Mouse (Mus musculus): ENCODE measurements around the gene Clybl. TPM values are rescaled to one million over a fixed set of nuclear protein-coding genes. Genes with fewer than 3 reads are reported as not detected.

The Clybl gene
- 31.5 and 31.8 TPM in 2 replicates for polyA plus RNA-seq (2014; fragmentation: Nextera tagmentation; extraction: Ambion mirVana)

- Histone ChIP-seq H3K9me3 (ENCODE audit: control insufficient read depth, low read length) (no peaks in the 10 kb centered on the region), H3K36me3 (ENCODE audit: control insufficient read depth, insufficient read depth, low read length) (no peaks in the 10 kb centered on the region), H3K4me3 (ENCODE audit: low read depth, low read length) (peak within 1 kb of the TSS; percentile 72), H3K9ac (ENCODE audit: low read length) (peak within 1 kb of the TSS; percentile 61), H3K27me3 (replicated peaks; ENCODE audit: control insufficient read depth, insufficient read depth, low read length) (no peaks in the 10 kb centered on the region), H3K4me2 (ENCODE audit: low read length) (peak within 1 kb of the TSS; percentile 58), H3K27ac (ENCODE audit: low read depth) (peak within 1 kb of the TSS; percentile 33; the same call in 1 of the 2 replicates), H3K4me1 (replicated peaks; ENCODE audit: control insufficient read depth, insufficient read depth, low read length) (0 out of 2 replicates have a peak, but pooled peaks cover 5% of the 10 kb centered on the region)
- ATAC-seq (replicated peaks; ENCODE audit: low FRiP score, low TSS enrichment, low read depth) (peak; percentile 98), DNase-seq (ENCODE audit: low spot score) (peak; percentile 97)
- WGBS = 3% methylated on average over 45 of the region's 45 CpGs
Measured at GRCm38 (mm10) chr14:122181078-122181814, at the start of gene Clybl. Gene Clybl, plus strand, starts transcription at chr14:122181704.

GRCm38 (mm10) chr14:122136368-122136928 lies 45.1 kb upstream of the Clybl start:
- H3K4me1 ChIP-seq (replicated peaks; ENCODE audit: control insufficient read depth, insufficient read depth, low read length) = no peaks in the 10 kb centered on the region

DNA sequence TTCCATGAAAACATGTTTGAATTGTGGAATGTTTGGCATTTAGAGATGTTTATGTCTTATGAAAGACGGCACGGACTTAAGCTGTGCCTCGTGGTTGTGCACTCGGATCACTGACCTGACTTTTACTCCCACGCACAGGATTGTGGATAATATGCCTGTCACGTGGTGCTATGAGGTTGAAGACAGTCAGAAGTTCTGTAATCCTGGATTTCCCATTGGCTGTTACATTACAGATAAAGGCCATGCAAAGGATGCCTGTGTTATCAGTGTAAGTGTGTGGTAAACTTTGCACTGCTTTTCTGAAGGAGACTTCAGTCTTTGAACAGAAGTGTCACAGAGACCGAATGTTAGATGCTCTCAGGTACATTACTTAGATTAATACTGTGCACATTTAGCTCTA lies 44.3 kb upstream of the Clybl start:
- no peak for DNase-seq (ENCODE audit: low spot score)

More at GRCm38 (mm10) chr14:122136368-122136928, 45.1 kb upstream of the Clybl start:
- Histone ChIP-seq H3K9ac (ENCODE audit: low read length) (no peak overlapping the region), H3K4me3 (ENCODE audit: low read depth, low read length) (no peak overlapping the region), H3K4me2 (ENCODE audit: low read length) (no peak overlapping the region), H3K9me3 (ENCODE audit: control insufficient read depth, low read length) (no peaks in the 10 kb centered on the region), H3K27me3 (replicated peaks; ENCODE audit: control insufficient read depth, insufficient read depth, low read length) (no peaks in the 10 kb centered on the region), H3K36me3 (ENCODE audit: control insufficient read depth, insufficient read depth, low read length) (peaks cover 63% of the 10 kb centered on the region), H3K27ac (ENCODE audit: low read depth) (no peak overlapping the region)
- ATAC-seq (replicated peaks; ENCODE audit: low FRiP score, low TSS enrichment, low read depth) (no peak), DNase-seq (ENCODE audit: low spot score) (no peak)
- 83% methylated on average over 3 of the region's 3 CpGs for WGBS

DNA sequence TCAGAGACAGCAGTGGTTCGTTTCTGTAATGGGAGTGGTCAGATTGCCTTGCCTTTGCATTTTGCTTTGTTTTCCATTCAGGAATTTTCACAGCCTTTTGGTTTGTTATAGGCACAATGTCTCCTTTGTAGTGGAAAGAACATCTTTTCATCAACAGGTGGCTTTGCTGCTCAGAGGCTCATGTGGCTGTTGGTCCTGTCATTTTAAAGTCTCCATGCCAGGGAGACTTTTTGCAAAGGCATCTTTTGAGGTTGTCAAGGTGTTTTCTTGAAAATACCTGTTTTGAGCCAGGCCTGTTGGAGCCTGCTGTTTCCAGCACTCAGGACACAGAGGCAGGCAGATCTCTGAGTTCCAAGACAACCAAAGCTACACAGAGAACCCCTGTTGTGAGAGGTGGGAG lies 41.4 kb upstream of the Clybl start:
- Histone ChIP-seq H3K4me1 (replicated peaks; ENCODE audit: control insufficient read depth, insufficient read depth, low read length) (no peaks in the 10 kb centered on the region), H3K4me2 (ENCODE audit: low read length) (no peak overlapping the region), H3K9ac (ENCODE audit: low read length) (no peak overlapping the region), H3K27me3 (replicated peaks; ENCODE audit: control insufficient read depth, insufficient read depth, low read length) (no peaks in the 10 kb centered on the region), H3K27ac (ENCODE audit: low read depth) (no peak overlapping the region), H3K36me3 (ENCODE audit: control insufficient read depth, insufficient read depth, low read length) (peaks cover 76% of the 10 kb centered on the region), H3K4me3 (ENCODE audit: low read depth, low read length) (no peak overlapping the region), H3K9me3 (ENCODE audit: control insufficient read depth, low read length) (no peaks in the 10 kb centered on the region)
- no peak for DNase-seq (ENCODE audit: low spot score)
- no peak for ATAC-seq (replicated peaks; ENCODE audit: low FRiP score, low TSS enrichment, low read depth)
- WGBS = 61% methylated on average over 1 of the region's 1 CpGs

More for the DNA sequence above, 44.3 kb upstream of the Clybl start:
- Histone ChIP-seq H3K27me3 (replicated peaks; ENCODE audit: control insufficient read depth, insufficient read depth, low read length) (no peaks in the 10 kb centered on the region), H3K9ac (ENCODE audit: low read length) (no peak overlapping the region), H3K36me3 (ENCODE audit: control insufficient read depth, insufficient read depth, low read length) (peaks cover 64% of the 10 kb centered on the region), H3K27ac (ENCODE audit: low read depth) (no peak overlapping the region), H3K4me2 (ENCODE audit: low read length) (no peak overlapping the region), H3K4me3 (ENCODE audit: low read depth, low read length) (no peak overlapping the region), H3K4me1 (replicated peaks; ENCODE audit: control insufficient read depth, insufficient read depth, low read length) (no peaks in the 10 kb centered on the region), H3K9me3 (ENCODE audit: control insufficient read depth, low read length) (no peaks in the 10 kb centered on the region)
- 55% methylated on average over 7 of the region's 7 CpGs for WGBS
- ATAC-seq (replicated peaks; ENCODE audit: low FRiP score, low TSS enrichment, low read depth) = no peak

DNA sequence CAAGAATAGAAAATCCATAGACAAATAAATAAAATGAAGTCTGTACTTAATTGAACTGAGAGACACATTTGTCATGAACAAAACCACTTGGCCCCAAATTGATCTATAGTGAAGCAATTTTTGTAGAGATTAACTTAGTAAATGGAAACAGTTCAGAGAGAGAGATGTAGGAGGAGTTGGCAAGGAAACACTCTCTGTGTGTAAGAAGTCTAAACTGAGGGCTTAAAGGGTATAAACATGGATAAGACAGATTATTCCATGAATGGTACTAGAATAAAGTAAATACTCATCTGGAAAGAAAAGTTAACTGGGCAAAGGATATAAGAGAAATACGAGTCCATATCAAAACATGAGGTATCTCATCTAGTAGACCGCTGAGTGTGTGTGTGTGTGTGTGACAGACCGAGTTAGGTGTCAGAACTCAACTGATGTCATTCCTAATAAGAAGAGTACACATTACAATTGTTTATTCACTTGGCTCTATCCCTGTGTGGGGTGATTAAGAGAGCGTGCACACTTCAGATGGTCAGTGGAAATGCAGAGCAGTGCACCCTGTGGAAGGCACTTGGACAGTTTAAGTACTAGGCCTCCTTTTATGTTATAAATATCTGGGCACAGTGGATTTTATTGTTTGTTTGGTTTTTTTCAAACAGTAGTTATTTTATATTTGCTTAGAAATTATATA lies 37.8 kb upstream of the Clybl start:
- Histone ChIP-seq H3K4me3 (ENCODE audit: low read depth, low read length) (no peak overlapping the region), H3K4me2 (ENCODE audit: low read length) (no peak overlapping the region), H3K36me3 (ENCODE audit: control insufficient read depth, insufficient read depth, low read length) (peaks cover 92% of the 10 kb centered on the region), H3K27ac (ENCODE audit: low read depth) (no peak overlapping the region), H3K27me3 (replicated peaks; ENCODE audit: control insufficient read depth, insufficient read depth, low read length) (no peaks in the 10 kb centered on the region), H3K9me3 (ENCODE audit: control insufficient read depth, low read length) (no peaks in the 10 kb centered on the region), H3K9ac (ENCODE audit: low read length) (no peak overlapping the region), H3K4me1 (replicated peaks; ENCODE audit: control insufficient read depth, insufficient read depth, low read length) (no peaks in the 10 kb centered on the region)
- WGBS = 78% methylated on average over 4 of the region's 4 CpGs
- ATAC-seq (replicated peaks; ENCODE audit: low FRiP score, low TSS enrichment, low read depth) = no peak
- DNase-seq (ENCODE audit: low spot score) = no peak

DNA sequence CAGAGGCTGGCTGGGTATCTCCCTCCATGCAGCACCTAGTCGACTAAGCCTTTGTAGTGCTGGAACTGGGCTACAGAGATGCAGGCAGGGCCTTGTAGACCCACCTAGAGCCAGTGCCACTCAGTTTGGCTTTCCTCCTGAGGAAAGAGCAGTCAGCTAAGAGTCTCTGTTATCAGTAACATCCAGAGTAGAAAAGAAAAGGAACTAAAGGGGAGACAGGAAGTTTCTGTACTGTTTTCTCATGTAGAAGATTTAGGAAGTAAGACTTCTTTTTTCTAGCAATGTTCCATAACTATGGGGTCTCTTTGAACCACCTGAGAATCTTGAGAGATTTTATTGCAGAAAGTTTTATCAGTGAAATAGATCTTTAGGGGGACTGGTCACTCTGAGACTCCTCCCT lies 36.1 kb upstream of the Clybl start:
- H3K9ac ChIP-seq (ENCODE audit: low read length) = no peak overlapping the region
- no peaks in the 10 kb centered on the region for H3K4me1 ChIP-seq (replicated peaks; ENCODE audit: control insufficient read depth, insufficient read depth, low read length)
- H3K9me3 ChIP-seq (ENCODE audit: control insufficient read depth, low read length) = no peaks in the 10 kb centered on the region
- H3K36me3 ChIP-seq (ENCODE audit: control insufficient read depth, insufficient read depth, low read length) = peaks cover 94% of the 10 kb centered on the region
- no peak overlapping the region for H3K4me2 ChIP-seq (ENCODE audit: low read length)
- no peak for DNase-seq (ENCODE audit: low spot score)
- WGBS = 64% methylated on average over 1 of the region's 1 CpGs
- no peaks in the 10 kb centered on the region for H3K27me3 ChIP-seq (replicated peaks; ENCODE audit: control insufficient read depth, insufficient read depth, low read length)
- no peak overlapping the region for H3K27ac ChIP-seq (ENCODE audit: low read depth)
- no peak overlapping the region for H3K4me3 ChIP-seq (ENCODE audit: low read depth, low read length)
- no peak for ATAC-seq (replicated peaks; ENCODE audit: low FRiP score, low TSS enrichment, low read depth)

DNA sequence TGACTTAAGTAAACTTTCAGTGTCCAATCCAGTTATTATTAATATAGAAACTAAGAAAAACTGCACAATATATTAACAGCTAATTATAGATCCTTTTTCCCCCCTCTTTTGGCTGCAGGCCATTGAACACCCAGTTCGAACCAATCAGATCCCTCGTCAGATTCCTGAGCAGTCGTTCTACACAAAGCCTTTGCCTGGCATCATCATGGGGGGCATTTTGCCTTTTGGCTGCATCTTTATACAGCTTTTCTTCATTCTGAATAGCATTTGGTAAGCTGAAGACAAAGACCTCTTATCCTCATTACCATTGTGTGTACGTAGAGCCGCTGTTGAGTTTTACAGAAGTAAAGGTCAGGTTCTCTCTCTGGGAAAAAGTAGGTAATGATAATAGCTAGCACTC lies 30.9 kb upstream of the Clybl start:
- Histone ChIP-seq H3K27me3 (replicated peaks; ENCODE audit: control insufficient read depth, insufficient read depth, low read length) (no peaks in the 10 kb centered on the region), H3K9me3 (ENCODE audit: control insufficient read depth, low read length) (no peaks in the 10 kb centered on the region), H3K4me3 (ENCODE audit: low read depth, low read length) (no peak overlapping the region), H3K27ac (ENCODE audit: low read depth) (no peak overlapping the region), H3K4me2 (ENCODE audit: low read length) (no peak overlapping the region), H3K9ac (ENCODE audit: low read length) (no peak overlapping the region), H3K4me1 (replicated peaks; ENCODE audit: control insufficient read depth, insufficient read depth, low read length) (no peaks in the 10 kb centered on the region), H3K36me3 (ENCODE audit: control insufficient read depth, insufficient read depth, low read length) (peaks cover 91% of the 10 kb centered on the region)
- no peak for ATAC-seq (replicated peaks; ENCODE audit: low FRiP score, low TSS enrichment, low read depth)
- WGBS = 87% methylated on average over 5 of the region's 5 CpGs
- DNase-seq (ENCODE audit: low spot score) = no peak

GRCm38 (mm10) chr14:122157738-122158137 lies 23.8 kb upstream of the Clybl start:
- Histone ChIP-seq H3K9me3 (ENCODE audit: control insufficient read depth, low read length) (no peaks in the 10 kb centered on the region), H3K4me2 (ENCODE audit: low read length) (no peak overlapping the region), H3K4me3 (ENCODE audit: low read depth, low read length) (no peak overlapping the region), H3K9ac (ENCODE audit: low read length) (no peak overlapping the region), H3K27ac (ENCODE audit: low read depth) (no peak overlapping the region), H3K4me1 (replicated peaks; ENCODE audit: control insufficient read depth, insufficient read depth, low read length) (no peaks in the 10 kb centered on the region), H3K36me3 (ENCODE audit: control insufficient read depth, insufficient read depth, low read length) (peaks cover 56% of the 10 kb centered on the region), H3K27me3 (replicated peaks; ENCODE audit: control insufficient read depth, insufficient read depth, low read length) (no peaks in the 10 kb centered on the region)
- DNase-seq (ENCODE audit: low spot score) (no peak), ATAC-seq (replicated peaks; ENCODE audit: low FRiP score, low TSS enrichment, low read depth) (no peak)
- WGBS = 91% methylated on average over 7 of the region's 7 CpGs
